Mouse (Mus musculus) forebrain, postnatal 0 days (tissue): ENCODE data around the gene Kcnh1. TPM values are rescaled to one million over a fixed set of nuclear protein-coding genes. Genes with fewer than 3 reads are reported as not detected.

Experiments used
- ATAC-seq: fragments of 200-750 bp; cut with Nextera tagmentation; 2 replicates; pipeline ENCODE4 v1.8.0; 2017; ENCODE audit warnings: mild to moderate bottlenecking, moderate library complexity
- DNase-seq: peaks from one replicate; pipeline ENCODE4 v3.0.0-alpha.2; 2015
- H3K27ac ChIP-seq: fragments of 300-500 bp; sonication (generic); 2 replicates; pipeline ENCODE4 v1.5.1; 2014; ENCODE audit warnings: low read depth, mild to moderate bottlenecking, antibody characterized with exemption, low read length, moderate library complexity, mixed read lengths
- H3K27me3 ChIP-seq: fragments of 300-500 bp; sonication (generic); 2 replicates; pipeline ENCODE4 v1.6.1; 2014; ENCODE audit warnings: mild to moderate bottlenecking, low read length, mixed read lengths; ENCODE audit not compliant: insufficient read depth
- H3K36me3 ChIP-seq: fragments of 300-500 bp; sonication (generic); 2 replicates; pipeline ENCODE4 v1.6.1; 2014; ENCODE audit warnings: mild to moderate bottlenecking, moderate library complexity; ENCODE audit not compliant: insufficient read depth
- H3K4me1 ChIP-seq: fragments of 300-500 bp; sonication (generic); 2 replicates; pipeline ENCODE4 v1.6.1; 2014; ENCODE audit warnings: antibody characterized with exemption; ENCODE audit not compliant: insufficient read depth
- H3K4me2 ChIP-seq: fragments of 300-500 bp; sonication (generic); 2 replicates; pipeline ENCODE4 v1.6.1; 2014; ENCODE audit warnings: low read depth, mild to moderate bottlenecking, moderate library complexity
- H3K4me3 ChIP-seq: fragments of 300-500 bp; sonication (generic); 2 replicates; pipeline ENCODE4 v1.5.1; 2014; ENCODE audit warnings: low read depth, low read length, mixed read lengths
- H3K9ac ChIP-seq: fragments of 300-500 bp; sonication (generic); 2 replicates; pipeline ENCODE4 v1.6.1; 2014; ENCODE audit warnings: mild to moderate bottlenecking
- H3K9me3 ChIP-seq: fragments of 300-500 bp; sonication (generic); 2 replicates; pipeline ENCODE4 v1.6.1; 2016; ENCODE audit warnings: low read length
- CTCF ChIP-seq: sonication (generic); IDR thresholded peaks from 2 replicates; pipeline ENCODE4 v1.5.1; 2016; ENCODE audit warnings: antibody characterized with exemption, control low read depth, low read depth
- WGBS: fragments of 180-500 bp; shearing (Covaris S2); extraction: QIAGEN DNeasy Blood & Tissue Kit; methylation state at CpG from one replicate; pipeline ENCODE4 v1.1.7; 2014; 5-methylcytosine and 5-hydroxymethylcytosine counted together
- polyA plus RNA-seq: library from polyadenylated mRNA; unstranded; fragments of >200 nt; fragmentation: Nextera tagmentation; extraction: Ambion mirVana; gene quantifications from 2 replicates; pipeline ENCODE4 v1.2.1, GENCODE M21; 2015
- total RNA-seq: library from RNA; depleted of rRNA; stranded (reverse); fragments of >200 nt; gene quantifications from 2 replicates; pipeline ENCODE4 v1.2.3, GENCODE M21; 2014

Kcnh1 gene
- total and polyA plus RNA-seq, 2 experiments from 2014 or later, result 2.3 to 5.7 TPM

- no peak for TF ChIP-seq CTCF
- Histone ChIP-seq H3K9me3 (no peaks in the 10 kb centered on the region; the same call in 1 of the 2 replicates), H3K27me3 (no peaks in the 10 kb centered on the region), H3K4me2 (no peak overlapping the region), H3K4me1 (no peaks in the 10 kb centered on the region), H3K4me3 (no peak overlapping the region), H3K36me3 (no peaks in the 10 kb centered on the region), H3K9ac (no peak overlapping the region), H3K27ac (no peak overlapping the region)
- ATAC-seq, result no peak
- WGBS, result 76% methylated on average over 9 of the region's 9 CpGs
- DNase-seq, result no peak
Observed at GRCm38 (mm10) chr1:192339361-192340077, 148.9 kb downstream of the Kcnh1 start.

GRCm38 (mm10) chr1:192341774-192342173, 151.2 kb downstream of the Kcnh1 start:
- Histone ChIP-seq H3K4me3 (no peak overlapping the region), H3K27ac (no peak overlapping the region), H3K4me2 (no peak overlapping the region), H3K27me3 (no peaks in the 10 kb centered on the region), H3K36me3 (no peaks in the 10 kb centered on the region), H3K9me3 (no peaks in the 10 kb centered on the region; the same call in 1 of the 2 replicates), H3K4me1 (no peaks in the 10 kb centered on the region), H3K9ac (no peak overlapping the region)
- ATAC-seq, result no peak
- no peak for DNase-seq
- TF ChIP-seq CTCF, result no peak
- WGBS, result 75% methylated on average over 4 of the region's 4 CpGs

GRCm38 (mm10) chr1:192343996-192344395, 153.4 kb downstream of the Kcnh1 start:
- Histone ChIP-seq H3K4me2 (no peak overlapping the region), H3K4me1 (no peaks in the 10 kb centered on the region), H3K9ac (no peak overlapping the region), H3K27ac (no peak overlapping the region), H3K9me3 (no peaks in the 10 kb centered on the region), H3K36me3 (no peaks in the 10 kb centered on the region), H3K4me3 (no peak overlapping the region), H3K27me3 (no peaks in the 10 kb centered on the region)
- no peak for TF ChIP-seq CTCF
- 88% methylated on average over 4 of the region's 4 CpGs for WGBS
- DNase-seq (no peak), ATAC-seq (no peak)

GRCm38 (mm10) chr1:192347327-192347726, 156.8 kb downstream of the Kcnh1 start:
- Histone ChIP-seq H3K9ac (no peak overlapping the region), H3K9me3 (no peaks in the 10 kb centered on the region), H3K27me3 (no peaks in the 10 kb centered on the region), H3K4me2 (no peak overlapping the region), H3K36me3 (no peaks in the 10 kb centered on the region), H3K4me3 (no peak overlapping the region), H3K27ac (no peak overlapping the region), H3K4me1 (no peaks in the 10 kb centered on the region)
- no peak for DNase-seq
- ATAC-seq, result no peak
- TF ChIP-seq CTCF, result no peak
- WGBS, result 45% methylated on average over 5 of the region's 5 CpGs

GRCm38 (mm10) chr1:192356231-192356630, 165.7 kb downstream of the Kcnh1 start:
- no peak overlapping the region for H3K9ac ChIP-seq
- TF ChIP-seq CTCF, result no peak
- WGBS, result 77% methylated on average over 3 of the region's 3 CpGs
- no peaks in the 10 kb centered on the region for H3K36me3 ChIP-seq
- DNase-seq (no peak), ATAC-seq (no peak)
- H3K4me1 ChIP-seq, result no peaks in the 10 kb centered on the region
- H3K4me2 ChIP-seq, result no peak overlapping the region
- H3K27ac ChIP-seq, result no peak overlapping the region
- no peak overlapping the region for H3K4me3 ChIP-seq
- H3K9me3 ChIP-seq, result no peaks in the 10 kb centered on the region
- H3K27me3 ChIP-seq, result no peaks in the 10 kb centered on the region

- no peak overlapping the region for H3K4me2 ChIP-seq
- H3K27me3 ChIP-seq, result no peaks in the 10 kb centered on the region
- no peak for TF ChIP-seq CTCF
- H3K27ac ChIP-seq, result no peak overlapping the region
- DNase-seq (no peak), ATAC-seq (no peak)
- H3K4me1 ChIP-seq, result no peaks in the 10 kb centered on the region
- H3K9me3 ChIP-seq, result no peaks in the 10 kb centered on the region
- 88% methylated on average over 2 of the region's 2 CpGs for whole genome bisulfite sequencing
- no peak overlapping the region for H3K4me3 ChIP-seq
- H3K36me3 ChIP-seq, result no peaks in the 10 kb centered on the region
- H3K9ac ChIP-seq, result no peak overlapping the region
Observed at GRCm38 (mm10) chr1:192359212-192359611, 168.6 kb downstream of the Kcnh1 start.

GRCm38 (mm10) chr1:192368336-192368735, 177.8 kb downstream of the Kcnh1 start:
- Histone ChIP-seq H3K27me3 (no peaks in the 10 kb centered on the region), H3K4me1 (no peaks in the 10 kb centered on the region), H3K4me2 (no peak overlapping the region), H3K9me3 (no peaks in the 10 kb centered on the region), H3K9ac (no peak overlapping the region), H3K4me3 (no peak overlapping the region), H3K27ac (no peak overlapping the region), H3K36me3 (no peaks in the 10 kb centered on the region)
- ATAC-seq (no peak), DNase-seq (no peak)
- 26% methylated on average over 5 of the region's 5 CpGs for WGBS
- TF ChIP-seq CTCF, result no peak
